Mouse (Mus musculus): ENCODE measurements at regions not wholly inside any gene's neighbourhood (a gene's known extent, or its start where the extent isn't known, plus 50 kb on each side); places are given as distances from the start of the nearest gene placed in this dataset.

DNA sequence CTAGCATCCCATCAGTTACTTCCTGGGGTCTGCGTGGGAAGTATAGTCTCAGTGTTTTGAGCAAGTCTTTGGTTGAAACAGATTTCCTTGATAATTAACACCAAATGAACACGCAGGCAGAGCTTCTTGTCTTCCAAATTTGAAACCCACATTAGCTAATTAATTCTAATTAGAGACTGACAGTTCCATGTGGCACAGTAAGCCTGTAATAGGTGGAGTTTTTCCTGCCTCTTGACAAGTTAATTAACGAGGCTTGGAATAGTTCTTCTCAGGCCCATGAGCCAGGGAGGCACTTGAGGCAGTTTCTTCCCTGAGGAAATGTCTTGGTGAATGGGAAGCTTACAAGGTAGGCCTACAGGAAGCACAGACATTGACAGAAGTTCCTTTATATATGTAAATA is 320.4 kb upstream of the Chd6 start:
- no peak for TF ChIP-seq POLR2A (IDR thresholded peaks at IDR 0.05; ENCODE audit: borderline replicate concordance, extremely low read depth, insufficient read depth, insufficient read length)
- ATAC-seq (ENCODE audit: low FRiP score, low read depth) (no peak), DNase-seq (ENCODE audit: low spot score) (no peak)
- Histone ChIP-seq H3K9ac (ENCODE audit: low read depth, low read length, severe bottlenecking) (no peak overlapping the region), H3K27ac (replicated peaks; ENCODE audit: low read depth, low read length) (no peak overlapping the region), H3K9me3 (ENCODE audit: control insufficient read depth, low read length) (no peaks in the 10 kb centered on the region), H3K27me3 (ENCODE audit: control insufficient read depth, insufficient read depth, low read length) (no peaks in the 10 kb centered on the region), H3K4me1 (ENCODE audit: control insufficient read depth, insufficient read depth, low read length) (no peaks in the 10 kb centered on the region), H3K4me2 (replicated peaks; ENCODE audit: low read depth, low read length, severe bottlenecking) (no peak overlapping the region), H3K36me3 (ENCODE audit: control insufficient read depth, insufficient read depth, low read length) (no peaks in the 10 kb centered on the region), H3K4me3 (replicated peaks; ENCODE audit: low read length) (no peak overlapping the region)
- 41% methylated on average over 3 of the region's 3 CpGs for WGBS

DNA sequence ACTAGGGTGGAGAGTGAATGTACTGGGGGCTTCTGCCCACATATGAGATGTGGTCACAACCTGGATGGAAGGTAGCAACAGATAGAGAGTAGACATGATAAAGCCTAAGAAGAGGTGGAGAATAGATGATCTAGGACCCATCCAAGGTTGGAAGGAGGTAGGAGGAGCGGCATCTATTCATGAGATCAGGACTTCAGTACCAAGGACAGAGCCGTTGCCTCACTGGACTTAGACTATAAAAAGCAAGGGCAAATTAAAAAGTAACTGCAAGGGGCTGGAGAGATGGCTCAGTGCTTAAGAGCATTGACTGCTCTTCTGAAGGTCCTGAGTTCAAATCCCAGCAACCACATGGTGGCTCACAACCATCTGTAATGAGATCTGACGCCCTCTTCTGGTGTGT is 316.7 kb upstream of the Chd6 start:
- ATAC-seq (ENCODE audit: low FRiP score, low read depth), result no peak
- H3K4me2 ChIP-seq (replicated peaks; ENCODE audit: low read depth, low read length, severe bottlenecking), result no peak overlapping the region
- no peak overlapping the region for H3K27ac ChIP-seq (replicated peaks; ENCODE audit: low read depth, low read length)
- H3K36me3 ChIP-seq (ENCODE audit: control insufficient read depth, insufficient read depth, low read length), result no peaks in the 10 kb centered on the region
- peak; percentile 80 for DNase-seq (ENCODE audit: low spot score)
- no peak for TF ChIP-seq POLR2A (IDR thresholded peaks at IDR 0.05; ENCODE audit: borderline replicate concordance, extremely low read depth, insufficient read depth, insufficient read length)
- H3K4me3 ChIP-seq (replicated peaks; ENCODE audit: low read length), result no peak overlapping the region
- H3K9ac ChIP-seq (ENCODE audit: low read depth, low read length, severe bottlenecking), result no peak overlapping the region
- H3K27me3 ChIP-seq (ENCODE audit: control insufficient read depth, insufficient read depth, low read length), result no peaks in the 10 kb centered on the region
- 38% methylated on average over 3 of the region's 3 CpGs for WGBS
- H3K4me1 ChIP-seq (ENCODE audit: control insufficient read depth, insufficient read depth, low read length), result no peaks in the 10 kb centered on the region
- H3K9me3 ChIP-seq (ENCODE audit: control insufficient read depth, low read length), result no peaks in the 10 kb centered on the region

DNA sequence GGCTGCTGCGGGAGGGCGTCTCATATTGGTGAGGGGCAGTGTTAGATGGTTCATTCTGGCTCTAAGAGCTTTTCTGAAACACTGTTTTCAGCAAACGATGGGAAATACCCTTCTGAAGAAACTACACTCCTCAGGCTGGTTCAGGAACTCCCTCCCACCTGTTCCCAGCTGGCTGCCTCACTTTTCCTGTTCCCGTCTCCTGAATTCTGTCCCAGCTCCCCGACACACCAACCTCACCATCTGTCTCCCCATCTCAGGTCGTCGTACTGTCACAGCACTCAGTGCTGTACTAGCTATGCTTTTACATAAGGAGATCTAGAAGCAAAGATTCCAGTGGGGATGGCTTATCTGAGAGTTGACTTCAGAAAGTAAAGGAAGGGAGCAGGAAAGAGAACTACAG is 309.2 kb upstream of the Chd6 start:
- 76% methylated on average over 7 of the region's 7 CpGs for WGBS
- ATAC-seq (ENCODE audit: low FRiP score, low read depth), result no peak
- Histone ChIP-seq H3K9me3 (ENCODE audit: control insufficient read depth, low read length) (no peaks in the 10 kb centered on the region), H3K4me3 (replicated peaks; ENCODE audit: low read length) (no peak overlapping the region), H3K27me3 (ENCODE audit: control insufficient read depth, insufficient read depth, low read length) (no peaks in the 10 kb centered on the region), H3K4me2 (replicated peaks; ENCODE audit: low read depth, low read length, severe bottlenecking) (no peak overlapping the region), H3K36me3 (ENCODE audit: control insufficient read depth, insufficient read depth, low read length) (no peaks in the 10 kb centered on the region), H3K4me1 (ENCODE audit: control insufficient read depth, insufficient read depth, low read length) (no peaks in the 10 kb centered on the region), H3K27ac (replicated peaks; ENCODE audit: low read depth, low read length) (no peak overlapping the region), H3K9ac (ENCODE audit: low read depth, low read length, severe bottlenecking) (no peak overlapping the region)
- TF ChIP-seq POLR2A (IDR thresholded peaks at IDR 0.05; ENCODE audit: borderline replicate concordance, extremely low read depth, insufficient read depth, insufficient read length), result no peak
- no peak for DNase-seq (ENCODE audit: low spot score)

DNA sequence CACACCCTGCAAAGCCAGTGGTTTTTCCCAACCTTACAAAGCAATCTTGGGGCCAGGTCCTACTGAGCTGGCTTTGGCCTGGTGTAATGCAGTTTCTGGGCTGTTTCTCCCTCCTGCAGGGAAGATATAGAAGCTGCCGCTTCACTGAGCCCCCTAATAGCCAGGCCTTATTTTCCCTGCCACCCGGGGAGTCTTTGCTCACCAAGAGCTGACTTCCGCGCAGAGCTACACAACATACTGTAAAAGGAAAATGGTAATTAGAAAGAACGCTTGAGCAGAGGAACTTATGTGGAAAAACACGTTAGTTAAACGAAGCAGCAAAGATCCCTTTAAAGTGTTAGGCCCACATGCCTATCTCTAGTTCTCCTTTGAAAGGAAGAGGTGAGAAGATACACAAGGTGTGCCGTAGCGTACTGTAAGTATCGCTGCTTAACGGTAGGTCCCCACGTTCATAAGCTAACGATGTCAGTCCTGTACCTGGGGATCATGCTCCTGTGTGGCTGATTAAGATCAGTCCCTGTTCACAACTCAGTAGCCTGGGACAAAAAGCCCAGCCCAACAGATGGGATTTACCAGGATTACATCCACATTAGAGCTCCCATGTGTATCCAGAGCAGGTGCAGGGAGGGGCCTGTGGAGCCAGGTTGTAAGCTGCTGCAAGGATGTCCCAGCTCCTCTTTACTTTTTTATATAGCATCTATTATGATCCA is 307.5 kb upstream of the Chd6 start:
- ATAC-seq (ENCODE audit: low FRiP score, low read depth) (no peak), DNase-seq (ENCODE audit: low spot score) (no peak)
- Histone ChIP-seq H3K4me1 (ENCODE audit: control insufficient read depth, insufficient read depth, low read length) (no peaks in the 10 kb centered on the region), H3K27ac (replicated peaks; ENCODE audit: low read depth, low read length) (no peak overlapping the region), H3K9ac (ENCODE audit: low read depth, low read length, severe bottlenecking) (no peak overlapping the region), H3K9me3 (ENCODE audit: control insufficient read depth, low read length) (no peaks in the 10 kb centered on the region), H3K36me3 (ENCODE audit: control insufficient read depth, insufficient read depth, low read length) (no peaks in the 10 kb centered on the region), H3K4me3 (replicated peaks; ENCODE audit: low read length) (no peak overlapping the region), H3K4me2 (replicated peaks; ENCODE audit: low read depth, low read length, severe bottlenecking) (no peak overlapping the region), H3K27me3 (ENCODE audit: control insufficient read depth, insufficient read depth, low read length) (no peaks in the 10 kb centered on the region)
- 68% methylated on average over 13 of the region's 13 CpGs for WGBS
- no peak for TF ChIP-seq POLR2A (IDR thresholded peaks at IDR 0.05; ENCODE audit: borderline replicate concordance, extremely low read depth, insufficient read depth, insufficient read length)

DNA sequence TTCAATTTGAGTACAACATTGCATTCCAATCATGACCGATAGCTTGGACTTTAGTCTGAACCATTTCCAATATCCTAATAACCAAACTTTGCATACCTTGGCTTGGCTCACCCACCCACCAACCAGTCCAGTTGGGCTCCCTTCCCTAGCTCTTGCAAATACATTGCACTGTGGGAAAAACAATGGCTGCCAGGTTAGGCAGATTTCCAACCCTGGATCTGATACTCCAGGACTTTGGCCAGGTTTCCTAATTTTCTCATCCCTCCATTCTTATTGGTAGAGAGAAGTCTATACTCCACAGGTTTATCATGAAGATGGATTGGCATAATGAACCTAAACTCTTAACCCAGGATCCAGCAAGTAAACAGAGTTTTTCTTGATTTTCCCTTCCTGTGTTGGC is 299.4 kb upstream of the Chd6 start:
- no peak for DNase-seq (ENCODE audit: low spot score)
- no peak for TF ChIP-seq POLR2A (IDR thresholded peaks at IDR 0.05; ENCODE audit: borderline replicate concordance, extremely low read depth, insufficient read depth, insufficient read length)
- Histone ChIP-seq H3K4me3 (replicated peaks; ENCODE audit: low read length) (no peak overlapping the region), H3K4me2 (replicated peaks; ENCODE audit: low read depth, low read length, severe bottlenecking) (no peak overlapping the region), H3K4me1 (ENCODE audit: control insufficient read depth, insufficient read depth, low read length) (no peaks in the 10 kb centered on the region), H3K9ac (ENCODE audit: low read depth, low read length, severe bottlenecking) (no peak overlapping the region), H3K27ac (replicated peaks; ENCODE audit: low read depth, low read length) (no peak overlapping the region), H3K36me3 (ENCODE audit: control insufficient read depth, insufficient read depth, low read length) (no peaks in the 10 kb centered on the region), H3K27me3 (ENCODE audit: control insufficient read depth, insufficient read depth, low read length) (no peaks in the 10 kb centered on the region), H3K9me3 (ENCODE audit: control insufficient read depth, low read length) (no peaks in the 10 kb centered on the region)
- 97% methylated on average over 1 of the region's 1 CpGs for WGBS
- ATAC-seq (ENCODE audit: low FRiP score, low read depth), result no peak

Measured in limb, embryonic 14.5 days (tissue).